Mouse (Mus musculus): ENCODE results near the gene Krt88. TPM values are rescaled to one million over a fixed set of nuclear protein-coding genes. Genes with fewer than 3 reads are reported as not detected.
A peak's percentile ranks its signal among the peaks of the same experiment; 100 is the strongest.

Gene Krt88
- not detected in 2 replicates for polyA plus RNA-seq (2016; fragmentation: Nextera tagmentation; extraction: Ambion mirVana)

- no peak within 1 kb of the TSS for H3K4me3 ChIP-seq
- H3K9me3 ChIP-seq: no peaks in the 10 kb centered on the region
- ATAC-seq (ENCODE audit: insufficient number of reproducible peaks, insufficient read depth, low FRiP score, low TSS enrichment): no peak
- H3K27me3 ChIP-seq: no peaks in the 10 kb centered on the region; the same call in 1 of the 2 replicates
- 61% methylated on average over 2 of the region's 2 CpGs for WGBS
- no peaks in the 10 kb centered on the region for H3K36me3 ChIP-seq
- no peak within 1 kb of the TSS for H3K27ac ChIP-seq
- no peak within 1 kb of the TSS for H3K4me2 ChIP-seq (replicated peaks)
- H3K9ac ChIP-seq: no peak within 1 kb of the TSS
- no peaks in the 10 kb centered on the region for H3K4me1 ChIP-seq
Observed at GRCm38 (mm10) chr15:101447444-101447843, at the start of gene Krt88. Krt88 (plus strand) TSS chr15:101447744.

- Histone ChIP-seq H3K27me3 (no peaks in the 10 kb centered on the region), H3K4me2 (replicated peaks) (no peak overlapping the region), H3K27ac (no peak overlapping the region), H3K9ac (no peak overlapping the region), H3K4me1 (peaks cover 4% of the 10 kb centered on the region), H3K9me3 (no peaks in the 10 kb centered on the region), H3K4me3 (no peak overlapping the region), H3K36me3 (no peaks in the 10 kb centered on the region)
- WGBS: 82% methylated on average over 8 of the region's 8 CpGs
- no peak for ATAC-seq (ENCODE audit: insufficient number of reproducible peaks, insufficient read depth, low FRiP score, low TSS enrichment)
Observed at GRCm38 (mm10) chr15:101398269-101398668, 49.3 kb upstream of the Krt88 start.

DNA sequence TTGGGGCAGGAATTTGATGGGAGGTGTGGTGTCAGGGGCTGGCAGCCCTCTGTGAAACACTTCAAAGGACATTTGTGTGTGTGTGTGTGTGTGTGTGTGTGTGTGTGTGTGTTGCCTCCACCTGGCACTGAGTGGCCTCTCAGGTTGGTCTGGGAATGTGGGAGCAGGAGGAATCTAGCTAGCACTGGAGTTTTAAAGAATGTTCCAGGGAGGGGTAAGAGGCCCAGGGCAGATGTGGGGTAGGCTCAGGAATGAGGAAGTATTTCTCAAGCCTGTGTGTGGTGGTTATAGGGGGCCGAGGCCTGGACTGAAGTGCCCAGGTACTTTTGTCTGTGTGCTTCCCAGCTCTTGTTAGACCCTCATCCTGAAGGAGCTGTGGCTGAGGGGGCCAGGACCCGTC, 36.8 kb upstream of the Krt88 start, which contains the start of gene Krt7:
Krt7 (plus strand) TSS at position 269 of the 400 bp plus-strand sequence.
- Histone ChIP-seq H3K27ac (peak within 1 kb of the TSS; percentile 4; the same call in 1 of the 2 replicates), H3K36me3 (no peaks in the 10 kb centered on the region), H3K4me1 (peaks cover 13% of the 10 kb centered on the region; the same call in 1 of the 2 replicates), H3K9ac (no peak within 1 kb of the TSS), H3K4me2 (replicated peaks) (peak within 1 kb of the TSS; percentile 29; the same call in 1 of the 2 replicates), H3K27me3 (peaks cover 27% of the 10 kb centered on the region), H3K4me3 (no peak within 1 kb of the TSS), H3K9me3 (no peaks in the 10 kb centered on the region)
- WGBS: 31% methylated on average over 2 of the region's 2 CpGs
- peak; percentile 47; the same call in 1 of the 2 replicates for ATAC-seq (ENCODE audit: insufficient number of reproducible peaks, insufficient read depth, low FRiP score, low TSS enrichment)

- H3K27ac ChIP-seq: no peak overlapping the region
- no peak overlapping the region for H3K4me3 ChIP-seq
- peak overlapping the region; percentile 29 for H3K4me2 ChIP-seq (replicated peaks)
- WGBS: 22% methylated on average over 31 of the region's 31 CpGs
- peaks cover 27% of the 10 kb centered on the region for H3K27me3 ChIP-seq
- H3K9me3 ChIP-seq: no peaks in the 10 kb centered on the region
- H3K36me3 ChIP-seq: no peaks in the 10 kb centered on the region
- H3K4me1 ChIP-seq: peaks cover 13% of the 10 kb centered on the region; the same call in 1 of the 2 replicates
- H3K9ac ChIP-seq: peak overlapping the region; percentile 19; the same call in 1 of the 2 replicates
- ATAC-seq (ENCODE audit: insufficient number of reproducible peaks, insufficient read depth, low FRiP score, low TSS enrichment): no peak
Observed at GRCm38 (mm10) chr15:101412188-101412587, 35.4 kb upstream of the Krt88 start.

DNA sequence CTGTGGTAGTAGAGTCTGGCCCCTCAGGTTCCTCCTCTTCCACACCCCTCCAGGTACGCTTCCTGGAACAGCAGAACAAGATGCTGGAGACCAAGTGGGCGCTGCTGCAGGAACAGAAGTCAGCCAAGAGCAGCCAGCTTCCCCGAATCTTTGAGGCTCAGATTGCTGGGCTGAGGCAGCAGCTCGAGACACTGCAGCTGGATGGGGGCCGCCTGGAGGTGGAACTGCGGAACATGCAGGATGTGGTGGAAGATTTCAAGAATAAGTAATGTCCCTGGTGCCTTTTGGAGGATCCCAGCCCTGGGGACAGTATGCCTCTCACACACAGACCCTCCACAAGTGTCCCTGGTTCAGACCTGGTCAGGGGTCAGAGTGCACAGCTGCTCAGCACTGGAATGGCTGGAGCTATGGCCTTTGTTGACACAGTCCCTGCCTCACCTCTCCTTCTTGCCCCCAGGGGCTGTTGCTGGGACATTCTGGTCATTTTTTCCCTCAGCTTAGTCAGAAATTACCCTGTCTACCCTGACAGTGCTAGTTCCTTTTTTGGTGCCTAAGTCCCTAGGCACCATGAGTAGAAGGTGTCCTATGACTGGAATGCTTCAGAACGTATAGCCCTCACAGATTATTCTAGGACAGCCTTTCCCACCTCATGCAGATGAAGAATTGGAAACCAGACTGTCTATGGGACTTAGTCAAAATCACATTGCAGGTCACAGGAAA, 33.5 kb upstream of the Krt88 start:
- no peak for ATAC-seq (ENCODE audit: insufficient number of reproducible peaks, insufficient read depth, low FRiP score, low TSS enrichment)
- Histone ChIP-seq H3K4me2 (replicated peaks) (no peak overlapping the region), H3K9me3 (no peaks in the 10 kb centered on the region), H3K9ac (no peak overlapping the region), H3K4me3 (no peak overlapping the region), H3K27ac (no peak overlapping the region), H3K36me3 (no peaks in the 10 kb centered on the region), H3K27me3 (peaks cover 27% of the 10 kb centered on the region), H3K4me1 (peaks cover 13% of the 10 kb centered on the region; the same call in 1 of the 2 replicates)
- 19% methylated on average over 7 of the region's 7 CpGs for WGBS

DNA sequence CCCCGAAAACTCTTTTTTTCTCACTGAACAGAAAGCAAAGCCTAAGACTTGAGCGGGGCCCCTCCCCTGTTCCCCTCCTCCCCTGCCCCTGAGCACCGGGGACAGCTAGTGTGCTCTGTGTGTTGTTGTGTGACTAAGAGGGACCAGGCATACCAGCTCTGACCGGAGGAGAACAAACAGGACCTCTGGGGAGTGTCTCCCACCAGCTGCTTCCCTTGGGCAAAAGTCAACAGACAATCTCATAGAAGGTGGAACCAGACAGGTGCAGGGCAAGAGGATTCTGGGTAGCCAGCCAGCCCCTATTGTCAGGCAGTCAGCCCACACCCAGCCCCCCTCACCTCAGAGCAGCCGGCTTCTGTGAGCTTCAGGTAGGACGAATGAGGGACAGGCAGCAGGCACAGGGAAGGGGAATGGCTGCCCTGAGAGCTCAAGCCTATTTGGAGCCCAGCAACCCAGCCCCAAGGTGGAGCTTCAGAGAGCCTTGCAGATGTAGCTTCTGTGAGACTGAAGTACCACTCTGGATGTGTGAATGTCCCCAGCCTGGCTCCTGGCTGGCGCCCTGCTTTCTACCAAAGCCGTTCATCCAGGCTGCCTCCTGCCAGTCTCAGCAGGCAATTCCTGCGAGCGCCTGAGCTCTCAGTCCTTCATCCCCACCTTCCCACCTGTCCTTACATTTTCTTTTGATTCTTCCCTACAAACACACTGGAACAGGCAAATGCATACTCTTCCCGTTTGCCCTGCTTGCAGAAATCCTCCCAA, 32.6 kb upstream of the Krt88 start:
- Histone ChIP-seq H3K9me3 (no peaks in the 10 kb centered on the region), H3K36me3 (no peaks in the 10 kb centered on the region), H3K4me1 (peaks cover 13% of the 10 kb centered on the region; the same call in 1 of the 2 replicates), H3K4me3 (no peak overlapping the region), H3K9ac (no peak overlapping the region), H3K4me2 (replicated peaks) (no peak overlapping the region), H3K27ac (no peak overlapping the region), H3K27me3 (peaks cover 27% of the 10 kb centered on the region)
- 32% methylated on average over 11 of the region's 11 CpGs for WGBS
- ATAC-seq (ENCODE audit: insufficient number of reproducible peaks, insufficient read depth, low FRiP score, low TSS enrichment): no peak

- H3K36me3 ChIP-seq: no peaks in the 10 kb centered on the region
- H3K4me1 ChIP-seq: no peaks in the 10 kb centered on the region
- H3K27me3 ChIP-seq: no peaks in the 10 kb centered on the region; the same call in 1 of the 2 replicates
- H3K27ac ChIP-seq: no peak overlapping the region
- H3K9ac ChIP-seq: no peak overlapping the region
- WGBS: 81% methylated on average over 4 of the region's 4 CpGs
- no peak for ATAC-seq (ENCODE audit: insufficient number of reproducible peaks, insufficient read depth, low FRiP score, low TSS enrichment)
- H3K9me3 ChIP-seq: no peaks in the 10 kb centered on the region
- no peak overlapping the region for H3K4me2 ChIP-seq (replicated peaks)
- no peak overlapping the region for H3K4me3 ChIP-seq
Observed at GRCm38 (mm10) chr15:101418950-101419349, 28.6 kb upstream of the Krt88 start.

- 59% methylated on average over 6 of the region's 6 CpGs for WGBS
- H3K4me3 ChIP-seq: no peak overlapping the region
Observed at GRCm38 (mm10) chr15:101420903-101421302, 26.6 kb upstream of the Krt88 start.

DNA sequence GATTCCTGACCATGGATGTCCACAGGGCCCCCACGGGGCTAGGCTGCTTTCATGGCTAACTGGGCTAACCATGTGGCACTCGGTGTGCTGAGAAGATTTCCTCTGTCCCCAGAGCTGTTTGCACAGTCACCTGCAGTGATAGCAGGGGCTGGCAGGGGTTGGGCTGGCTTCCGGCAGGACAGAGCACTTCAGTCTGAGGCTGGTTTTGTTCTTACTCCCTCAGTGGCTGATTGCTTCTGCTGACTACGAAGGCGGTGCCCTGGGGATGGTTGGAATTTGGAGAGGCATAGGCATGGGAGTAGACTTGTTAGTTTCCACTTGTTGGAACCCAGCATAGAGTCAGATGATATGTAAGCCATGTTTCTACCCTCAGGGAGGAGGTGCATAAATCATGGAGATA, 22.6 kb upstream of the Krt88 start:
- no peak overlapping the region for H3K9ac ChIP-seq
- no peak overlapping the region for H3K27ac ChIP-seq
- no peak for ATAC-seq (ENCODE audit: insufficient number of reproducible peaks, insufficient read depth, low FRiP score, low TSS enrichment)
- H3K4me1 ChIP-seq: no peaks in the 10 kb centered on the region
- 12% methylated on average over 5 of the region's 5 CpGs for WGBS
- no peaks in the 10 kb centered on the region for H3K36me3 ChIP-seq
- H3K4me2 ChIP-seq (replicated peaks): no peak overlapping the region
- H3K4me3 ChIP-seq: no peak overlapping the region
- H3K27me3 ChIP-seq: no peaks in the 10 kb centered on the region
- no peaks in the 10 kb centered on the region for H3K9me3 ChIP-seq

More at GRCm38 (mm10) chr15:101420903-101421302, 26.6 kb upstream of the Krt88 start:
- Histone ChIP-seq H3K4me2 (replicated peaks) (no peak overlapping the region), H3K36me3 (no peaks in the 10 kb centered on the region), H3K4me1 (no peaks in the 10 kb centered on the region), H3K27me3 (no peaks in the 10 kb centered on the region), H3K27ac (no peak overlapping the region), H3K9me3 (no peaks in the 10 kb centered on the region), H3K9ac (no peak overlapping the region)
- no peak for ATAC-seq (ENCODE audit: insufficient number of reproducible peaks, insufficient read depth, low FRiP score, low TSS enrichment)

DNA sequence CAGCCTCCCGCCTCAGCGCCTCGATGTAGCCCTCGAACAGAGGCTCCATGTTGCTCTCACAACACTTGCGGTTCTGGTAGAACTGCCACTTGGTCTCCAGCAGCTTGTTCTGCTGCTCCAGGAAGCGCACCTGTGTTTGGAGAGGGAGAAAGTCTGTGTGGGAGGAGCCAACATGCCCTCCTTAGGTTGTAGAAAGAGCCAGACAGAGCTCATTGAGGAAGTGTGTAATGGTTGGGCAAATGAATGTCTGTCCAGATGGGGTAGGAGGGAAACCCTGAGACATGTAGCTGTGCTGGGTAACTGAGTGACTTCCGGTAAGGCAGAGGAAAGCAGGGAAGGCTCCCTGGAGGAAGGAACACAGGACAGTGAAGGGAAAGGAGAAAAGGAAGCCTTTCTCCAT, 10.9 kb upstream of the Krt88 start:
- peaks cover 46% of the 10 kb centered on the region for H3K27me3 ChIP-seq

DNA sequence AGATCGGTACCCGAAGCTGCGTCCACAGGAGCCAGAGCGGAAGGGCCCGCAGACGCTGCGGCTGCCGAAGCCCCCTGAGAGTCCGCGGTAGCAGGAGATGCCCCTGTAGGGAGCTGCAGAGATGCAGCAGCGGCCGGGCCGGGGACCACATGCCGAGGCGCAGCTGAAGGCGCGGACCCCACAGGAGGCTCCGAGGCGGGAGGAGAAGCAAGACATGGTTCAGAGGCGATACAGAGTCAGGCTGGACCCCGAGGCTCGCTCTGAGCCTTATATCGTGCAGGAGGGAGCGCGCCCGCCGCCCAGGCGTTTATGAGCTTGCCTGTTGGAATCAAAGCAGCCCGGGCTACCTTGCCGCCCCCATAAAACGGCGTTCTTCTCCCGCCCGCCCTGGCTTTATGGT, 9.0 kb upstream of the Krt88 start, which contains the start of gene Krt87:
Krt87 (minus strand) TSS at position 250 of the 400 bp plus-strand sequence.
- peak within 1 kb of the TSS; percentile 30 for H3K4me3 ChIP-seq
- H3K27me3 ChIP-seq: peaks cover 46% of the 10 kb centered on the region
- peak within 1 kb of the TSS; percentile 9; the same call in 1 of the 2 replicates for H3K9ac ChIP-seq
- no peaks in the 10 kb centered on the region for H3K9me3 ChIP-seq
- peak within 1 kb of the TSS; percentile 57 for H3K4me2 ChIP-seq (replicated peaks)
- H3K27ac ChIP-seq: no peak within 1 kb of the TSS
- ATAC-seq (ENCODE audit: insufficient number of reproducible peaks, insufficient read depth, low FRiP score, low TSS enrichment): no peak
- no peaks in the 10 kb centered on the region for H3K36me3 ChIP-seq
- WGBS: 4% methylated on average over 34 of the region's 34 CpGs
- peaks cover 6% of the 10 kb centered on the region for H3K4me1 ChIP-seq

More for the DNA sequence above, 10.9 kb upstream of the Krt88 start:
- Histone ChIP-seq H3K9ac (no peak overlapping the region), H3K4me1 (peaks cover 6% of the 10 kb centered on the region), H3K27ac (no peak overlapping the region), H3K4me3 (no peak overlapping the region), H3K4me2 (replicated peaks) (no peak overlapping the region), H3K9me3 (no peaks in the 10 kb centered on the region), H3K36me3 (no peaks in the 10 kb centered on the region)
- no peak for ATAC-seq (ENCODE audit: insufficient number of reproducible peaks, insufficient read depth, low FRiP score, low TSS enrichment)
- WGBS: 87% methylated on average over 7 of the region's 7 CpGs

All from embryonic facial prominence, embryonic 12.5 days (tissue).